Mouse (Mus musculus) cerebellum, adult 11 months (tissue): ENCODE data around the gene Ube2n.
A peak's percentile ranks its signal among the peaks of the same experiment; 100 is the strongest.

Experiments
- DNase-seq: peaks from one replicate; pipeline ENCODE4 v3.0.0; 2022

Ube2n gene

DNA sequence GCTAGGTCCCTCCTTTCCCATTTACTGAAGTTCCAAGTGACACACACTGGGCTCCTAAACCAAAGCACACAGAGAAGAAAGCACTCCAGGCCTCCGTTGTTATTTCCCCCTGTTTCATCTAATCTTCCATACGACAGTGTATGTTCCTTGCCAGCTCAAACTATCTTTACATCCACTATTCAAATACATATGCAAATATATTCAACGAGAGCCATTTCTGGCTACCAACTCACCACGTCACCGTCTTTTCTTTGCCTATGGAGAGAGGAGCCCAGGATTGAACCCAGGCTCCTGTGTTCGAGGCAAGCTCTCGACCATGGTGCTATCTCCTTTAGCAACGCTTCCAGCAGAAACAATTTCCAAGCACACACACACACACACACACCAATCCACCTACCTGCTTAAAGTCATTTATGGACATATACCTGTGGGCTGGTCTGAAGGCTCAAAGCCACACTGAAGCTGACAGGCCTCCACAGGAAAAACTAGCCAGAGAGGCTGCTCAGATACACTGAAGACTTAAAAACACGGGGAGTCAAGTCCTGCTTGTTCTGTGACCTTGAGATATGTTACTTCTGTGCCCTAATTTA is 45.5 kb downstream of the Ube2n start:
- no peak for DNase-seq

DNA sequence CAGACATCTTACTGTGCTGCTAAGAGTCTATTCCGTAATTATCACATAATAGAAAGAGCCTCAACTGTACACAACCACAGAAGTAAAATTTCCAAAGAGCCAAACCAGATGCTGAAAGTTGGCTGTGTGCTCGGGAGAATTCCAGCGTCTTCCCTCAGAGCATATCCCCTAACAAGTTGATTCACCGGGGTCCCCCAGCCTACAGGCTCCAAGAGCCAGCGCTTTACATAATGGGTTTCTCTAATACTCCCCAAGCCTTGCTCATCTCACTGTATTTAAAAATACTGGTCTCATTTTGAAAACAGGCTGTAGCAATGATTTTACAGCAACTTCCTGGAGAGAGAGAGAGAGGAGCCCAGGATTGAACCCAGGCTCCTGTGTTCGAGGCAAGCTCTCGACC is 46.7 kb downstream of the Ube2n start:
- DNase-seq = no peak

DNA sequence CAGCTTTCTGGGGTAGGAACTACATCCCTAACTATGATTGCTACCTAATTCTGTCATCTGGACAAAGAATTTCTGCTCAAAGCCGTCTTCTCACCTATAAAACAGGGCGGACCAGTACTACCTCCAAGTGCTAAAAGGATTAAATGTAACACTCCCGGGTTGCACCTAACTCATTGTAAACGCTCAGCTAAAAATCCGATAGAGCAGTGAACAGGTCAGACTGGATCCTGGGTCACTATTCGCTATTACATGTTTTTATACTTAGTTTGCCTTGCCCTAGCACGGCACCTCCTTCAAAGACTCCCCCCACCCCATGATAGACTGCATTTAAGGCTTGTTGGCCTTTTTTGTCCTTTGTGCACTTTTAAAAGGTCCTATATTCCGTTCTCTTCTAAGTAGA is 47.5 kb downstream of the Ube2n start:
- DNase-seq = no peak

DNA sequence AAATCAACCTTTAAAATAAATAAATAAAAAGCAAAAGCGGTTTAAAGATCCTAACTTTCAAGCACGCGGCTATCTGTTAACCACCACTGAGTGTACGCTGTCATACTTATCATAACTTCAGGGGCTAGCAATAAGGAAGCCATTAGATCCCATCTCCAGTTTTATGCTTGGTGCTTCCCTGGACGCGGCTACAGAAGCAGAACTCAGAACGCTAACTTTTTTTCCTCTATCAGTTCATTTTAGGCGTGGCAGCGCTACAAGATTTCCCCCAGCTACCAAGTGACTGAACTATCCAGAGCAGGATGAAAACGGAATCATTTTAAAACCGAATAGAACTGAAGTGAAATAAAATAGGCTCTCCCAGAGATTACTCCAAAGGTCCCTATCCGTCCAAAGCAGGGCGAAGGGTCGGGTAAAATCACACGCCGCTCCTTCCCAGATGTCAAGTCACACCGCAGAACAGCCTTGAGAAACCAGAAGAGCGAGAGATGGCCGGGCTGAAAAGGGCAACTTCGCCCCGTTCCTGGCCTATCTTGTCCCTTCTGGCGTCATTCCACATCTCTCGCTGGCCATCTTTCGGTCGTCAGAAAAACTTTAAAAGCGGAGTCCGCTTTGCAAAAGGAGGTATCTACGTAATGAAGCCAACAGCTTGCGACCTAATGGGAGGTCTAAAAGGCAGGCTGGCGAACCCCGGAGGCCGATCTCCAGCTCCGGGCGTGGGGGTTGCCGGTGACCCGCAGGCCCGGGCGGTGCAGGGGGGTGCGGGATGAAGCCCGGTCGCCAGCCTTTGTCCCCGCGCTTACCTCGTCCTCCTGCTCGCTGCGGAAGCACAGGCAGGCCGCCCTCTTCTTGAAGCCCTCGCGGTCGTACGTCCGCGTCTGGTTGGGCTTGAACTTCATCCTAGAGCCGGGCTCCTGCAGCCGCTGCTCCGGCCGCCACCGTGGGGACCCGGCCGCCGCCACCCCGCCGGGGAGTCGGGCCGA is 48.2 kb downstream of the Ube2n start:
- DNase-seq = peak; percentile 45

DNA sequence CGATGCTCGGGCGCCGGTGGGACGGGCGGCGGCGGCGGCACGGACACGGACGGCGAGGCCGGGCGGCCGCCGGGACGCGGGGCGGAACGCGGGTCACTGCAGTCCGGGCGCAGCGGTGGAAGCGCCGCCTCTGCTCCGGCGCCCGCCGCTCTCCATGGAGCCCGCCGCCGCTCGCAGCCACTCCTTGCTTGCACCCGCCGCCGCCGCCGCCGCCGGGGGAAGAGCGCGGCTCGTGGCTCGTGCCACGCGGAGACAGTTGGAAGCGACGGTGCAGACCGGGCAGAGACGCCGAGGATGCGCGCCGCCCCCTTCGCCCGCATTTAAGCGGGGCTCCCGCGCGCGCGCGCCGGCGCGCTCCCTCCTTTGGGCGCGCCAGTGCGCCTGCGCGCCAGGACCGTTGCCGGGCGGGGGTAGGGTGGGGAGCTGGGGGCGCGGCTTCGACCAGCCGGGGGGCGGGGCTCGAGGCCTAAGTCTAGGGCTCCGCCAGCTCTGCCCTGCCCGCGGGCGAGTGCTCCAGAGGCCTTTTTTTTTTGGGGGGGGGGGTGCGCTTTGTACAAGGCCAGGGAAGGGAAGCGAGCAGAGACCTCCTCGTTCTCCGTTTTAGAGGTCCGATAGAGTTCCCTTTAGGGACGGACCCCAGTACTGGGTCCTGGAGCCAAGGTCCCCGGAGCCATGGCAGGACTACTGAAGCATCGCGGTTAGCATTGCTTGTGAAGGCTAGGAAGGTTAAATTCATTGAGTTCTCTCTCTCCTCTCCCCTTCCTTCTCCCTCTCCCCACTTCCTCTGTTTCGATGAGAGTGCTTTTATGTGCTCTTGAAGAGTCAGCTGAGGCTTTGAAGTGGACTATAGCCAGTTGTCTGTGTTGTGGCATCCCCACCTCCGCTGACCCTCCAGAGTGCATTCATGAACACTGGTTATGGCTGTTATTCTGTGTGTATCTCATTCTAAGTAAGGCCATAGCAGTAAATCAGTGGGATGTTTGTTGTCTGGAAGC is 49.2 kb downstream of the Ube2n start, which contains the start of gene Nudt4:
TSS of gene Nudt4 (minus strand) at position 296 of the 995 bp plus-strand sequence.
- DNase-seq = peak; percentile 83

DNA sequence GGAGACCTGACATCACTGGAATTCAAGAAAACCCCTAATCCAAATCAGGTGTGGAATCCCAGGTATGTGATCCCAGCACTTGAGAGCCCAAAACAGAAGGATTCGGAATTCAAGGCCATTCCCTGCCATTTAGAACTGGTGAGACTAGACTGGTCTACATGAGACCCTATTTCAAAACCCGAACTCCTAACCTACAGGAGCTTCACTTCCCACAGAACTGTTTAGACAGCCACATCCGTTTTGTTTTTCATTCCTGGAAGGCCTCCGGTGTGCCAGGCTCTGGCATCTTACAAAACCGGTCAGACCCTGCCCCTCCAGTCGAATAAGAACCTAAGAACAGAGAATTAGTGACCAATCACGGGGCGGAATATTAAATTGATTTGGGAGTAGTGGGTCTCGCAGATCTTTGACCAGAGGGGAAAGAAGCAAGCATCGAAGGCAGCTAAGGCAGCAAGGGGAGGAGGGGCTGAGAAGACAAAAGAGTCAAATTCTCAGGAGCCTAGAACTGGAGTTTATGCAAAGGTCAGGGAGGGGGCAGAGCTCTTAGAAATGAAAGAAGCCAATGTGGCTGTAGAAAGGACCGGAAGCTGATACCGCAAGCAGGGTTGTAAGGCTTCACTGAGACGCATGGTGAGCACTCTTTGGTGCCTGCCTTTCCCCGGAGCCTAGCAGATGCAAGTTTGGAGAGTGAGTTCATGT is 50.4 kb downstream of the Ube2n start:
- DNase-seq = no peak

DNA sequence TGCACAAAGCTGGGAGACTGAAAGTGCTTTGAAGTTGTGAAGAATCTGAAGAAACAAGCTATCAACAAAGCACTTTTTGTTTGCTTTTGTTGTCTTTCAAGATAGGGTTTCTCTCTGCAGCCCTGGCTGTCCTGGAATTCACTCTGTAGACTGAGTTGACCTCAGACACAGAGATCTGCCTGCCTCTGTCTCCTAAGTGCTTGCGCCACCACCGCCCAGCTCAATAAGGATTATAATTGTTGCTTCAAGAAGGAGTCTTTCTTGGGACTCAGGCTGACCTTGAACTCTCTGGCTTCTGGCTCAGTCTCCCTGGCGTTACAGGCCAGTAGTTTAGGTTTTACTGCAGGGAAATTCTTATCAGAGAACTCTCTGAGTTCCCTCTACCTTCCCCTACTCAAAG is 51.8 kb downstream of the Ube2n start:
- no peak for DNase-seq

DNA sequence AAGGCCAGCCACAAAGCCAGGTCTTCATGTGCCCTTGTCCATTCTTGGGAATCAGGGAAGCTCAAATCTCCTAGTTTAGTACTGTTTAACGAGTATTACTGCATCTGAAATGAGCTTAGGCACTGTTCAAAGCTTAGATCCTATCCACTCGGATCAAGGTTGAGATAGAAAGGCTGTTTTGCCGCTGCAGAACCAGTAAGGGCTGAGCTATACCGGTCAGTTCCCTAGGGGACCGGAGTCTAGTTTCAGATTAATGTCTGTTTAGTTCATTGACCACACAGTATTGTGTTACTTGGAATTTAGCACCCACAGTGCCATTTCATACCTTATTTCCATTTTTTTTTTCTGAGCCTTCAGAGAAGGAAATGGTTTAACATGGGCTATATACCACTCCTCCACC is 52.6 kb downstream of the Ube2n start:
- no peak for DNase-seq

DNA sequence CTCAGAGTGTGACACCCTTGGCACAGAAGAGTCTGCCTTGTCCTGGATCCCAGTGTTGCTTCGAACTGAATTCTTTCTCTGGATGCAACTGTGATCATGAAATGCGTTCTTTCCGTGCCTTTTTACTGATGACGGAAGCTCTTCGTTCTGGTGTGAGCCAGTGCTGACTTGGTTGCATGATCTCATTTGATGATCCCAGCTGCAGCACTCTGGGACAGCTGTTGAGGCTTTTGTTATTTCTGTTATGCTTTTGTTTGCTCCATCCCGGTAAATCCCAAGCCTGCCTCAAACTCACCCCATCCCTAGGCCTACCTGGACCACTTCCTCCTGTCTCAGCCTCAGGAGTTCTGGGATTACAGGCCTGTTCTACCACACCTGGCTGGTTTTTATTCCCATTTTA is 53.1 kb downstream of the Ube2n start:
- no peak for DNase-seq

DNA sequence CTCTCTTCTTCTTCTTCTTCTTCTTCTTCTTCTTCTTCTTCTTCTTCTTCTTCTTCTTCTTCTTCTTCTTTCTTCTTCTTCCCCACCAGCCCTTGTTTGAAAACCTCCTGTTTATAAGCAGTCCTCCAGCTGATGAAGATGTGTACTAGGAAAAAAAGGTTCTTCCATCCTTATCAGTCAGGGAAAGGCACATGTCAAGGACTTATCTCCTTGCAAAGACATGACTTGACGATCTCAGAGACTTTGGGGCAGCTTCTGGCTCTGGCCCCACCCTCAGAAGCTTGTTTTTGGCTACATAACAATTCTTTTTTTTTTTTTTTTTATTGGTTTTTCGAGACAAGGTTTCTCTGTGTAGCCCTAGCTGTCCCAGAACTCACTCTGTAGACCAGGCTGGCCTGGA is 54.5 kb downstream of the Ube2n start:
- no peak for DNase-seq

DNA sequence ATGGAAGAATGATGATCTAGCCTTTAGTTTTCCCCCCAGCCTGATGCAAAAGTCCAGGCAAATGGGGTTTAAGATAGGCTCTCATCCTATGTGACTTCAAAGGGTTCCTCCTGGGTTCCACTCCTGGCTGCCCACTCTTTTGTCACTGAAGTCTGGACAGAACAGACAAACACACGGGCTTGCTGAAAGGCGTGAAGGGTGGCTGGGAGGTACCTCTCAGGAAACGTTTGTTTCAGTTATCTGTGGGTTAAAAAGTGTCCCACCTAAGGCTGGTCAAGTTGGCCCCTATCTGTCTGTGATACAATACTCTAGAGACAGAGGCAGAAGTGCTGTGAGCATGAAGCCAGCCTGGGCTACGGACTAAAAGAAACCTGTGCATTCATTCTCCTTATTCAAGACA is 60.0 kb downstream of the Ube2n start:
- no peak for DNase-seq

DNA sequence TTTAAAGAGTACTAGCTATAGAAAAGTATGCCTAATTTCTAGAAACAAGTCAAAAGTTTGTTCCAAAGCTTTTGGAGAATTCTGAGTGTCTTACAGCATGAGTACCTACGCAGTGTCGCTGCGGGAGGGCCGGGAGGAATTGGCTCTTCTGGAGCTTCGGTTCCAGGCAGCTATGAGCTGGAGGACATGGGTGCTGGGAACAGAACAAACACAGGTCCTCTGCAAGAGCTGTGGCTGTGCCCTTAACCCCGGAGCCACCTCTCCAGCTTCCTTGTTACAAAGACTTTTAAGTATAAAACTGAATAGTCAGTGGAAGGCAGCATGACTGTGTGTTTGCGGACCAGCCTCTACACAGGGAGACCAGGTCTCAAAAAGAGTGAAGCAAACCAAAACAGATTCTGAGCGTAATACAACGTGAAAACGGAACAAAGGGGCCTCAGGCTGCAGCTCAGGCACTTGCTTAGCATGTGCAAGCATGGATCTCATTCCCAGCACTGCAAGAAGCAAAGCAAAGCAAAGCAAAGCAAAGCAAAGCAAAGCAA is 61.0 kb downstream of the Ube2n start:
- no peak for DNase-seq

DNA sequence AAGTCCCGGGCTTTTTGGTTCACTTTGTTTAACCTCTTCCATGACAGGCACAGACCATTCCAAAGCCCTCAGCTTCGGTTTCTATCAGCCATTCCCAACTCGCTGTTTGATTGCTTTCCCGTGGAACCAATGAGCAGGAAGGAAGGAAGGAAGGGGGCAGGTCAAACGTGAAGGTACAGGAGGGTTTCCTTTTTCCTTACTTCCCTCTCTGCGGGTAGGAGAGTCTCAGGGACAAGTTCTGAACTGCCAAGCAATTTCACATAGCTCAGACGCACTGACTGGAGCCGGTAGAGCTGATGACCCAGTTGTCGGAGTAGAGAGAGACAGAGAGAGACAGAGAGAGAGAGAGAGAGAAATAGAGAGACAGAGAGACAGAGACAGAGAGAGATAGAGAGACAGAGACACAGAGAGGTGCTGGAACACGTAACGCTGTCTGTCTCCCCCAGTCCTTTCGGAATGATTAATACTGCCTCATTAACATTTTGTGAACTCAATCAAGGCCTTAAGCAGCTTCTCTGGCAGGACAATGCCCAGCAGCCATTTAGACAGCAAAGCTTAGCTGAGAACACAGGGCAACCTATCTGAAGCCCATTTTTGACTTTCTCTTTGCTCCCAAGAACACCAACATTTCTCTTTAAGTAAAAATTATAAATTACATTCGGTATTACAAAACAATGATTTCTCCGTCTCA is 62.1 kb downstream of the Ube2n start:
- DNase-seq = no peak

DNA sequence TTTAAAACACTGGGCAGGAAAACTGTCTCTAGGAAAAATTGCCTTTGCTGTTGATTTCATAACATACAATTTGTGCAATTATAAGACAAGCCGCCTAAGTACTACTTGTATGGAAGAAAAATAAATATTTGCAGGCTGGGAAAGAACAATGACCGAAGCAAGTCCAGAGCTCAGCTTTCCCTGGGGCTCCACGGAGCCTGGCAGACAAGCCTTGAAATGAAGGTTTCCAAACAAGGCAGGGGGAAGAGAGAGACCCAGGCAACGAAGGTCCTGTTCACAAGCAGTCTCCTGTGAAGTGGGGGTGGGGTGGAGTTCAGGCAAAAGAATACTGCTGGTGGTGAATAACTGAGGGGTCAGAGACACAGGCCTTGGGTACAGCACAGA is 62.6 kb downstream of the Ube2n start:
- DNase-seq = no peak

DNA sequence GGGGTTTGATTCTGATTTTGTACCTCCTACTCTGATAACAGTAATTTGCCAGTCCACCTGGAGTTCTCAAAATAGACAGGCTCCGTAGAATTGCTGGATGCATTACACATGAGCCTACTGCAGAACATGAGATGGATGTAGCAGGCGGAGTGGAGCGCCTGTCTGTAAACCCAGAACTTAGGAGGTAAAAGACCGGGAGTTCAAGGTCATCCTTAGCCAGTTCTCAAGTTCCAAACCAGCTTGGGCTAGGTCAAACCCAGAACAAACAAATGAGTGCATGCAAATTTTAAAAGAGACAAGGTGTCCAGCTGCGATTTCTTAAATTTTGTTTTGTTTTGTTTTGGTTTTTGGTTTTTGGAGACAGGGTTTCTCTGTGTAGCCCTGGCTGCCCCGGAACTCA is 70.6 kb downstream of the Ube2n start:
- no peak for DNase-seq

DNA sequence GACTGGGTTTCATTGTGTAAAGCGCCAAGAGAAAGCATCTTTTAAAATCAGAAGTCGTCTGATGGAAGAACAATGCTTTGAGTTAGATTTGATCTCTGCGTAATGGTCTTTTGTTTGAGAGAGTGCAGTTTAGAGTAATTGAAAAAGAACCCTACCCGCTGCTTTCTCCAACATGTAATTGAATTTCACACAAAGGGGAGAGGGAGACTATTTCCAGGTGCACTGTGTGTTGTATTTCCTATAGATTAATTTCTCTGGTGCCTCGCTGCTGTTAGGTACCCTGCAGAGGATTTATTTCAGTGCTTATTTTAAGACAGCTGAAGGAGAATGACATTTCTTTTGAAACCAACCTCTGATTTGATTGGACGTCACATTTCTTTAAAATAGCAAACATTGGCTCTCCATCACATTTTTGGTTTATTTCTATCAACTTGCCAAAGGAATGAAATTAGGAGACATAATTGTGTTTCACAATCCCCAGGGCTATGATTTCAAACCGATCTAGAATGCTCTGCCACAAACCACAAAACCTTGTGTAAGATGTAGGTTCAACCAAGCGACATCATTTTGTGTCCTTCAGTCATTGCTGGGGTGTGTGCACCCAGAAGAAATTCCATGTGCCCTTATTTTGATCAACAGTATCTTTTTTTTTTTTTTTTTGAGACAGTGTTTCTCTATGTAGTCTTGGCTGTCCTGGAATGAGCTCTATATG is 72.7 kb downstream of the Ube2n start:
- DNase-seq = no peak

DNA sequence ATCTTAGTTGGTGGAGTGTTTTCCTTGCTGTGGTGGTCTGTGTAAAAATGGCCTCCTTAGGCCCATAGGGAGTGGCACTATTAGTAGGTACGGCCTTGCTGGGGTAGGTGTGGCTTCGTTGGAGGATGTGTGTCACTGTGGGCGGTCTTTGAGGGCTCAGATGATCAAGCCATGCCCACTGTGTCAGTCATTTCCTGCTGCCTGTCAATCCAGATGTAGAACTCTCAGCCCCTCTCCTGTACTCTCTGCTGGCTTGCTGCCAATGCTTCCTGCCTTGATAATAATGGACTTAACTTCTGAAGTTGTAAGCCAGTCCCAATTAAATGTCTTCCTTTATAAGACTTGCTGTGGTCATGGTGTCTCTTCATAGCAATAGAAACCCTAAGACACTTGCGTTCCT is 74.3 kb downstream of the Ube2n start:
- DNase-seq = no peak

DNA sequence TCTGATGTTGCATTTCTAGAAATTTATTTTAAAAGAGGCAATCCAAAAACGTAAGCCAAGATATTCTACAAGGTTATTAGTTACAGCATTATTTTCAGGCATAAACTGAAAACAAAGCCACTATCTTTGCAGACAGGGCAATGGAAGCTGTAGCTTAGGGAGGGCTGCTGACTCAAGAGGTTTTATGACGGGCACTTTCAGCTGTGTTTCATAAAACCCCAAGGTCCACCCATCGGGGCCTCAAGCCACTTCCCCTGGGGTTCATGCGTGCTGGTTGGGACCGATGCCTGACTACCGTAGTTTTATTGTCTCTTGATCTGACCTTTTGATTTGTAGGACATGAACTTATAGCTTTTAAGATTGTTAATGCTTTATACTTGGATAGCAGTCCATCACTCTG is 75.3 kb downstream of the Ube2n start:
- no peak for DNase-seq

DNA sequence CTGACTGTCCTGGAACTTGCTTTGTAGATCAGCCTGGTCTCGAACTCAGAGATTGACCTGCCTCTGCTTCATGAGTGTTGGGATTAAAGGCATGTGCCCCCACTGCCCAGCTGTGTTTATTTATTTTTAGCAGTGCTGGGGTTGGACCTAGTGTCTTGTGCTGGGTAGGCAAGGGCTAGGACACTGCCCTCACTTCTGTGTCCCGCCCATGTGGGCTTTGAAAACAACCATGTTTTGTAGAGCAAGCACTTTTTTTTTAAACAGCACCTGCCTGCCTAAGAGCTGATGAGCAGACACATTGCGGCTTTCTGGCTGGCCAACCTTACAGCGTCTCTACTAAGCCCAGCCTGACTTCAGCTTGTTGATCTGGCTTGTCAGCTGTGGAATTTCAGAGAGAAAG is 76.3 kb downstream of the Ube2n start:
- DNase-seq = no peak

DNA sequence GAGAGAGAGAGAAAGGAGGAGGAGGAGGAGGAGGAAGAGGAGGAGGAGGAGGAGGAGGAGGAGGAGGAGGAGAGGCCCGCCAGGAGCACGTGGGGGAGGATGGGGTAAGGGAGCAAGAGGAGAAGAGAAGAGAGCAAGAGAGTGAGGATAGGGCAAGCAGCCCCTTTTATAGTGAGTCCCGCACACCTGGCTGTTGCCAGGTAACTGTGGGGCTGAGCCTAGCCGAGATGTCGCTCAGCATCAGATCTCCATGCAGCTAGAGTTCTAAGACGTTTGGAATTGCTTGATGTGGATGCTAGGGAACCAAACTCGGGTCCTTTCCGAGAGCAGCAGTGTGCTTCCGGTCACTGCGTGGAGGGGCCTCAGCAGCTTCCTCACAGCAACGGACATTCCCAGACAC is 79.5 kb downstream of the Ube2n start:
- DNase-seq = no peak
